Mouse (Mus musculus) sigmoid colon, adult 10 weeks (tissue): ENCODE measurements around the gene Set. TPM values are rescaled to one million over a fixed set of nuclear protein-coding genes. Genes with fewer than 3 reads are reported as not detected.

Experiments
- polyA plus RNA-seq: library from polyadenylated mRNA; stranded (reverse); fragments of 350-450 nt; fragmentation: Illumina TruSeq; extraction: RNeasy Lipid Tissue Mini Kit (QIAGEN cat#74804); gene quantifications from one replicate; pipeline ENCODE4 v1.2.3, GENCODE M21; 2014; ENCODE audit warnings: low read depth, low replicate concordance

The Set gene
- polyA plus RNA-seq: 311 TPM

GRCm38 (mm10) chr2:30057223-30057904 is at the start of gene Set:
TSS of gene Set (plus strand) at chr2:30057378.

GRCm38 (mm10) chr2:30048699-30049388 is 8.3 kb upstream of the Set start, which contains the start of gene Wdr34:
TSS of gene Wdr34 (minus strand) at chr2:30048881.

DNA sequence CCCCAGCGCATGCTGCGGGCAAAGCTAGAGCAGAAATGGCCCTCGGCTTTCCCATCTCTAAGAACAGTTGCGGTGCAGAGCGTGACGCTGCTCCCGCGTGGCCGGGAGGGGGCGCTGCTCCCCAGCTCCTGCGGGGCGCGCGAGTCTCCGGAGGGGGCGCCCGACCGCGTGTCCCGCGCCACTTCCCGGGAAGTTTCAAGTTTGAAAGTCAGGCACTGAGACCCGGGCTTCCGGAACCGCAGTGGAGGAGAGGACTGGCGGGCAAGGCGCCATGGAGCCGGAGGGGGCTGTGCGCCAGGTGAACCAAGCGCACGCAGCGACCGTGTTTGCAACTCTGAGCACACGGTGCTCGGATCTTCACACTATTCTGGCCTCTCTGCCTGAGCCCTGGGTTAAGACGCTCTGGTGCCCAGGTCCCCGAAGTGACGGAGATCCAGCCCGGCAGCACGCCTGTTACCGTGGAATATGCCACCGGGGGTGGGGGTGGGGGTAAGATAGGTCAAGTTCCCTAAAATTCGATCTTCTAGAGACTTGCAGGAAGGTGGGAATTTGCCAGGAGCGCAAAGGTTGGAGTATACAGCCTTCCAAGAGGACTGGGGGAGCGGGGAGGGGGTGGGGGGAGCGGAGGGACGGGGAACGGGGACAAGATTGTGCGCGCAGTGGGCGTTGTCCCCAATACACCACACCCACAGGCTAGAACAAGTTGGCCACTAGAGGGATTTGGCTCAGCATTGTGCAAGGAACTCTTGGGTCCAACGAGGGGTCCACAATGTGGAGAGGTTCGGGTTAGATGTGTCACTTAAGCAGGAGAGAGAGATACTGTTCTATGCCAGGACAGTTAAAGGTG is 20.5 kb downstream of the Set start, which contains the start of gene Pkn3:
TSS of gene Pkn3 (plus strand) at position 183 of the 847 bp plus-strand sequence.

DNA sequence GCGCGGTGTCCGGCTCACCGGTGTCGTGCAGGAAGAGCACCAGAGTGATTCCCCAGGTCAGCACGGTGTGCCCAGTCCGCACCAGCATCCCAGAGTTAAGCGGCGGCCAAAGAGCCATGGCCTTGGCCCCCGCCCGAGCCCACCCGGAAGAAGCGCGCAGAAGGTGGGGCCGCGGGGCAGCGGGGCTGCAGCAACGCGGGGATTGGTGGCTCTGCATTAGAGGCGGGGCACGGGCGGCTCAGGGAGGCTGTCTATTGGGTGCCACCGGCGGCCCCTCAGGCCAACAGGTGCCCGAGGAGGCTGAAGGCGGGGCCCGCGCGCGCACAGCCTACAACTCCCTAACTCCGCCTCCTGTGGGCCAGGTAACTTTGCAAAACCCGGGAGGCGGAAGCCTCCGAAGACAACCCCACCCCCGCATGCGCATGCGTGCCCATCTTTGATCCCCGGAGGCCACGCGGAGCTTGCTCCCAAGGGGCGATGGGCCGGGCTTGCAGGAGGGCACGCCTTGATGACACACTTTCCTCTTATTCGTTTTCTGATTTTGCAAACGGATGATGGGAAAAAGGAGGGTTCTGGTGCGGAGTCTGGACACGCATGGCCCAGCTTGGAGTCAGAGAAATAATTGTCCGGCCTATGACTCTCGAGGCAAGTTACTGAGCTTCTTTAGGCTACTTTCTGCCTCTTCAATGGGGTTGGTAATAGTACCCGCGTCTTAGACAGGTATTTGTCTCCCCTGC is 36.5 kb downstream of the Set start, which contains the start of gene Zdhhc12:
TSS of gene Zdhhc12 (minus strand) at position 178 of the 737 bp plus-strand sequence.

Other genes starting within 250 kb of the Set start
- 4.6 TPM for gene Urm1, start 237.3 kb upstream of the Set start, polyA plus RNA-seq
- gene Cercam, start 188.2 kb upstream of the Set start, polyA plus RNA-seq: 1.7 TPM
- gene Odf2, start 168.2 kb upstream of the Set start, polyA plus RNA-seq: 7.6 TPM
- 12.5 TPM for gene Gle1, start 122.0 kb upstream of the Set start, polyA plus RNA-seq
- gene Sptan1, start 91.8 kb upstream of the Set start, polyA plus RNA-seq: 48.6 TPM
- gene Wdr34, start 8.5 kb upstream of the Set start, polyA plus RNA-seq: not detected
- 0.22 TPM for gene Pkn3, start 20.3 kb downstream of the Set start, polyA plus RNA-seq
- 2.1 TPM for gene Zdhhc12, start 36.3 kb downstream of the Set start, polyA plus RNA-seq
- gene Zer1, start 67.2 kb downstream of the Set start, polyA plus RNA-seq: 5.2 TPM
- gene Tbc1d13, start 76.4 kb downstream of the Set start, polyA plus RNA-seq: 19.5 TPM
- gene Endog, start 114.1 kb downstream of the Set start, polyA plus RNA-seq: not detected
- gene Spout1, start 121.1 kb downstream of the Set start, polyA plus RNA-seq: 0.54 TPM
- gene Kyat1, start 148.5 kb downstream of the Set start, polyA plus RNA-seq: 3.4 TPM
- 2.9 TPM for gene Lrrc8a, start 180.3 kb downstream of the Set start, polyA plus RNA-seq
- 0.09 TPM for gene Gm28035, start 183.2 kb downstream of the Set start, polyA plus RNA-seq
- 2.7 TPM for gene Phyhd1, start 208.8 kb downstream of the Set start, polyA plus RNA-seq
- 4.4 TPM for gene Gm28038, start 223.7 kb downstream of the Set start, polyA plus RNA-seq
- gene Dolk, start 229.0 kb downstream of the Set start, polyA plus RNA-seq: 6.0 TPM
- 9.2 TPM for gene Nup188, start 229.0 kb downstream of the Set start, polyA plus RNA-seq